Mouse (Mus musculus) lung, postnatal 0 days (tissue): ENCODE measurements around the gene Mtf1. TPM values are rescaled to one million over a fixed set of nuclear protein-coding genes. Genes with fewer than 3 reads are reported as not detected.

ENCODE experiments used
- ATAC-seq: fragments of 200-750 bp; cut with Nextera tagmentation; 2 replicates; pipeline ENCODE4 v1.8.0; 2017; ENCODE audit warnings: moderate library complexity
- DNase-seq: peaks from one replicate; pipeline ENCODE4 v3.0.0-alpha.2; 2016; ENCODE audit warnings: low spot score
- H3K27ac ChIP-seq: fragments of 300-500 bp; sonication (generic); 2 replicates; pipeline ENCODE4 v1.5.1; 2014; ENCODE audit warnings: antibody characterized with exemption, mild to moderate bottlenecking, low read length, mixed read lengths
- H3K27me3 ChIP-seq: fragments of 300-500 bp; sonication (generic); replicated peaks from 2 replicates; pipeline ENCODE4 v1.6.1; 2014; ENCODE audit warnings: low read length, mixed read lengths; ENCODE audit not compliant: insufficient read depth
- H3K36me3 ChIP-seq: fragments of 300-500 bp; sonication (generic); 2 replicates; pipeline ENCODE4 v1.6.1; 2014; ENCODE audit warnings: low read length, mixed read lengths; ENCODE audit not compliant: insufficient read depth
- H3K4me1 ChIP-seq: fragments of 300-500 bp; sonication (generic); 2 replicates; pipeline ENCODE4 v1.6.1; 2014; ENCODE audit warnings: antibody characterized with exemption, low read depth, low read length, mixed read lengths; ENCODE audit not compliant: insufficient read depth
- H3K4me2 ChIP-seq: fragments of 300-500 bp; sonication (generic); replicated peaks from 2 replicates; pipeline ENCODE4 v1.6.1; 2014; ENCODE audit warnings: low read depth, mild to moderate bottlenecking, low read length, moderate library complexity, mixed read lengths
- H3K4me3 ChIP-seq: fragments of 300-500 bp; sonication (generic); 2 replicates; pipeline ENCODE4 v1.5.1; 2014; ENCODE audit warnings: low read depth, low read length
- H3K9ac ChIP-seq: fragments of 300-500 bp; sonication (generic); replicated peaks from 2 replicates; pipeline ENCODE4 v1.6.1; 2014; ENCODE audit warnings: low read depth, mild to moderate bottlenecking
- H3K9me3 ChIP-seq: fragments of 300-500 bp; sonication (generic); 2 replicates; pipeline ENCODE4 v1.6.1; 2016; ENCODE audit warnings: low read length, mixed read lengths
- CTCF ChIP-seq: IDR thresholded peaks from 2 replicates; pipeline ENCODE4 v1.5.1; 2016; ENCODE audit warnings: antibody characterized with exemption, mild to moderate bottlenecking
- EP300 ChIP-seq: IDR thresholded peaks from 2 replicates; pipeline ENCODE4 v1.6.1; 2016; ENCODE audit warnings: antibody characterized with exemption, mild to moderate bottlenecking, control low read depth
- WGBS: fragments of 180-500 bp; shearing (Covaris S2); extraction: QIAGEN DNeasy Blood & Tissue Kit; methylation state at CpG from one replicate; pipeline ENCODE4 v1.1.7; 2014; 5-methylcytosine and 5-hydroxymethylcytosine counted together
- polyA plus RNA-seq: library from polyadenylated mRNA; unstranded; fragments of >200 nt; fragmentation: Nextera tagmentation; extraction: Ambion mirVana; gene quantifications from 2 replicates; pipeline ENCODE4 v1.2.1, GENCODE M21; 2015

The Mtf1 gene
- polyA plus RNA-seq, 1 experiment from 2014 or later, result 10.8 TPM

DNA sequence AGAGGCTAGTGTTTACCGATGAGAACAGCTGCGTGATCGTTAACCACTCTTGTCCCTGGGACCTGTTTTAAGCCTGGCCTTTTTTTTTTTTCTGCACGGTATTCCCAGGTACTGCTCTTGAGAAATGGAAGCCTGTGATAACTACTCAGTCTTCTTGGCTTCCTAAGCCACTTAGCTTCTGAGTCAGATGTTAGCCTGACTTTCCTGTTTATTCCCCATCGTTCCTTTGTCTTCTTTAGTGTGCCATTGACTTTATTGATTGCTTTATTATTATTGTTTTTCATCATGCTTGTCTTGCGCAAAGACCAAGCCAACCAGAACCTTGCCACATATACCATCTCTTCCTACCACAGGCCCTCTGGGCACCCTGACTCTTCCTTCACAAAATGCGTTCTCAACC is 8.2 kb downstream of the Mtf1 start:
- Histone ChIP-seq H3K27me3 (no peaks in the 10 kb centered on the region), H3K9ac (no peak overlapping the region), H3K9me3 (no peaks in the 10 kb centered on the region), H3K4me1 (no peaks in the 10 kb centered on the region), H3K4me2 (no peak overlapping the region), H3K36me3 (peaks cover 6% of the 10 kb centered on the region; the same call in 1 of the 2 replicates), H3K4me3 (no peak overlapping the region), H3K27ac (no peak overlapping the region)
- DNase-seq (no peak), ATAC-seq (no peak)
- no peak for TF ChIP-seq EP300
- TF ChIP-seq CTCF, result no peak
- WGBS, result 75% methylated on average over 7 of the region's 7 CpGs

DNA sequence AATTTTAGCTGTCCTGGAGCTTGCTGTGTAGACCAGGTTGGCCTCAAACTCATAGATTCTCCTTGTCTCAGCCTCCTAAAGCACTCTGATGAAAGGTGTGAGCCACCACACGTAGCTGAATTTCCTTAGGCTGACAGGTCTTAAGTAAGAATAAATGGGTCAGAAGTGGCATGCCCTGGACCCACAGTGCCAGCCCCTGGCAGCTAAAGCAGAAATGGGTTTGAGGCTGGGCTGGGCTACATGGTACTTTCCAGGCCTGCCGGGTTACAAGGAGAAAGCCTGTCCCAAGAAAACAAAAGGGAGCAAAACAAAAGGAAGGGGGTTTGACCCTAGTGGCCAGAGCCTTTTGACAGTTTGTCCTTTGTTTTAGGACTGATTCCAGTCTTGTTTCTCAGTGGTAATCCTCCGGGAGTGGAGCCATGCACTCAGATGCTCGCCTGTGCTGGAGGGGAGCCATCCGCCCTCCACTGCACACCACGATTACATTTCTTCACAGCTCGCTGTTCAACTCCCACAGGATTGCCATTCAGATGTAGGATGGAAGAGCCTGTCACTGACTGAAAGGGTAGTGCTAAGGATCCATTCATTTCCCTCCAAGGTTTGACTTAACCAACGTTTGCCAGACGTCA is 9.6 kb downstream of the Mtf1 start:
- WGBS, result 70% methylated on average over 9 of the region's 9 CpGs
- DNase-seq (no peak), ATAC-seq (no peak)
- Histone ChIP-seq H3K4me2 (no peak overlapping the region), H3K27ac (no peak overlapping the region), H3K27me3 (no peaks in the 10 kb centered on the region), H3K36me3 (peaks cover 6% of the 10 kb centered on the region; the same call in 1 of the 2 replicates), H3K4me1 (no peaks in the 10 kb centered on the region), H3K9ac (no peak overlapping the region), H3K4me3 (no peak overlapping the region), H3K9me3 (no peaks in the 10 kb centered on the region)
- TF ChIP-seq EP300, result no peak
- no peak for TF ChIP-seq CTCF

DNA sequence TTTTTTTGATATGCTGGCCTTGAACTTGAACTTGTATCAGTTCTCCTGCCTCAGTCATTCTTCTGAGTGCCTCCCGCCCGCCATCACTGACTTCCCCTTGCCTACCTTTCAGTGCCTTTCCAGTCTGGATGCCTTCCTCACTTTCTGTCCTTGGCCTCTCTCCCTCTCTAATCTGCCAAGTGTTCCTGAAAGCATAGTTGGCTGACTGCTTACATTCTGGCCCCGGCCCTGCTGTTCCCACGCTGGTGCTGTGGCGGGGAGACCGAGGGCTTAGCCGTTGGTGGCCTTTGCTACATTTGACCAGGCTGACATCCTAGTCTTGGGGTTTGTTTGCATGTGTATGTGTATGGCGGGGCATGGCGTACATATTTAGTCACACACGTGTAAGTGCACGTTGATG is 14.0 kb downstream of the Mtf1 start:
- Histone ChIP-seq H3K9me3 (no peaks in the 10 kb centered on the region), H3K36me3 (peaks cover 3% of the 10 kb centered on the region), H3K27ac (no peak overlapping the region), H3K4me3 (no peak overlapping the region), H3K4me2 (no peak overlapping the region), H3K4me1 (no peaks in the 10 kb centered on the region; the same call in 1 of the 2 replicates), H3K9ac (no peak overlapping the region), H3K27me3 (no peaks in the 10 kb centered on the region)
- WGBS, result 83% methylated on average over 11 of the region's 11 CpGs
- DNase-seq, result no peak
- no peak for ATAC-seq
- TF ChIP-seq CTCF (no peak), EP300 (no peak)

DNA sequence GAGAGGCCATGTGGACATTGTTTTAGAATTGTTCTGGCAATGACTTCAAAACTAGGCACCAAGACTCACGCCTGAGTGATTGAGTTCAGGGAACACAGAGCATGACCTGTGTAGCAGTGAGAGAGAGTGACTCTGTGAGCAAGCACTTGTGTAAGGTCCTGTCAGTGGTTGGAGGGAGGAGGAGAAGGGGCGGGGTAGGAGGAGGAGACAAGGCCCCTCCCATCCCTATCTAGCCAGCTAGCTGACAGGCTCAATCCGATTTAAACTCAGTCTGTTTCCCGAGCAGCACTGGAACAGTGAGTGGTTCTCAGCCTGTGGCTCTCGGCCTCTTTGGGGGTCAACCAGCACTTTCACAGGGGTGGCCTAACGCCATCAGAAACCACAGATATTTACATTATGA is 15.9 kb downstream of the Mtf1 start:
- Histone ChIP-seq H3K4me2 (no peak overlapping the region), H3K4me1 (no peaks in the 10 kb centered on the region; the same call in 1 of the 2 replicates), H3K9ac (no peak overlapping the region), H3K27me3 (no peaks in the 10 kb centered on the region), H3K4me3 (no peak overlapping the region), H3K9me3 (no peaks in the 10 kb centered on the region), H3K36me3 (peaks cover 10% of the 10 kb centered on the region), H3K27ac (no peak overlapping the region)
- WGBS, result 21% methylated on average over 6 of the region's 6 CpGs
- DNase-seq, result peak; percentile 87
- ATAC-seq, result peak; percentile 97
- TF ChIP-seq EP300 (no peak), CTCF (no peak)

GRCm38 (mm10) chr4:124818832-124819231 is 16.9 kb downstream of the Mtf1 start:
- H3K4me3 ChIP-seq, result no peak overlapping the region
- DNase-seq (no peak), ATAC-seq (no peak)
- H3K36me3 ChIP-seq, result peaks cover 15% of the 10 kb centered on the region
- no peak overlapping the region for H3K27ac ChIP-seq
- H3K9me3 ChIP-seq, result no peaks in the 10 kb centered on the region
- H3K4me1 ChIP-seq, result no peaks in the 10 kb centered on the region; the same call in 1 of the 2 replicates
- no peak overlapping the region for H3K9ac ChIP-seq
- H3K4me2 ChIP-seq, result no peak overlapping the region
- 89% methylated on average over 4 of the region's 4 CpGs for whole genome bisulfite sequencing
- no peaks in the 10 kb centered on the region for H3K27me3 ChIP-seq
- TF ChIP-seq CTCF (no peak), EP300 (no peak)

GRCm38 (mm10) chr4:124824967-124825366 is 23.1 kb downstream of the Mtf1 start:
- 90% methylated on average over 6 of the region's 6 CpGs for WGBS
- no peaks in the 10 kb centered on the region for H3K27me3 ChIP-seq
- H3K4me2 ChIP-seq, result no peak overlapping the region
- no peak overlapping the region for H3K9ac ChIP-seq
- TF ChIP-seq CTCF (no peak), EP300 (no peak)
- H3K4me3 ChIP-seq, result no peak overlapping the region
- no peaks in the 10 kb centered on the region for H3K9me3 ChIP-seq
- no peaks in the 10 kb centered on the region for H3K4me1 ChIP-seq
- peaks cover 26% of the 10 kb centered on the region; the same call in 1 of the 2 replicates for H3K36me3 ChIP-seq
- ATAC-seq (no peak), DNase-seq (no peak)
- no peak overlapping the region for H3K27ac ChIP-seq
